Mouse (Mus musculus) neutrophil, adult 65 days (primary cell): ENCODE data around the gene Nlrp4a. TPM values are rescaled to one million over a fixed set of nuclear protein-coding genes. Genes with fewer than 3 reads are reported as not detected.

Experiments used
- total RNA-seq: library from RNA; stranded (reverse); gene quantifications from 2 replicates; pipeline ENCODE4 v1.2.4, GENCODE M21; 2023

Gene Nlrp4a
- total RNA-seq = not detected in 2 replicates

GRCm38 (mm10) chr7:26434813-26435212 is at the start of gene Nlrp4a:
Nlrp4a (plus strand) TSS chr7:26435113.

GRCm38 (mm10) chr7:26403600-26403999 is 31.3 kb upstream of the Nlrp4a start, which contains the start of gene Nlrp9c:
Nlrp9c (minus strand) TSS chr7:26403700.

Other genes starting within 250 kb of the Nlrp4a start
- gene Vmn1r184, start 174.8 kb upstream of the Nlrp4a start, total RNA-seq = not detected in 2 replicates
- gene Cyp2a4, start 127.9 kb upstream of the Nlrp4a start, total RNA-seq = not detected in 2 replicates
- gene Nlrp9c, start 31.4 kb upstream of the Nlrp4a start, total RNA-seq = not detected in 2 replicates
- not detected in 2 replicates for gene Nlrp9a, start 99.9 kb downstream of the Nlrp4a start, total RNA-seq
- not detected in 2 replicates for gene Vmn1r185, start 183.4 kb downstream of the Nlrp4a start, total RNA-seq